Mouse (Mus musculus) gastrocnemius, postnatal 25 days (tissue): ENCODE results near the gene Nol8. TPM values are rescaled to one million over a fixed set of nuclear protein-coding genes. Genes with fewer than 3 reads are reported as not detected.

ENCODE experiments used
- DNase-seq: peaks from one replicate; pipeline ENCODE4 v3.0.0; 2022
- long read RNA-seq, 2 experiments: library from polyadenylated mRNA; stranded (forward); transcript quantifications; one replicate each; pipeline ENCODE4 v2.0.0; 2021
- total RNA-seq, 2 experiments: library from RNA; stranded (reverse); gene quantifications; 1 replicate in 1 of 2; 2 replicates in 1 of 2; pipeline ENCODE4 v1.2.3; 2021

The Nol8 gene
- total RNA-seq, result 10 to 100 TPM in 1 of 2 experiments, 1 to 10 TPM in 1; 8.4 to 10.8 TPM
- long read RNA-seq, experiment 1, full-length matches to known transcripts, result 1 of 2 reads
- long read RNA-seq, experiment 1, partial matches to known transcripts, result 1 of 2 reads
- long read RNA-seq, experiment 1, other reads (novel, unspliced or antisense), result 0 of 2 reads
- long read RNA-seq, experiment 2, partial matches to known transcripts, result 1 of 8 reads
- long read RNA-seq, experiment 2, other reads (novel, unspliced or antisense), result 7 of 8 reads

DNA sequence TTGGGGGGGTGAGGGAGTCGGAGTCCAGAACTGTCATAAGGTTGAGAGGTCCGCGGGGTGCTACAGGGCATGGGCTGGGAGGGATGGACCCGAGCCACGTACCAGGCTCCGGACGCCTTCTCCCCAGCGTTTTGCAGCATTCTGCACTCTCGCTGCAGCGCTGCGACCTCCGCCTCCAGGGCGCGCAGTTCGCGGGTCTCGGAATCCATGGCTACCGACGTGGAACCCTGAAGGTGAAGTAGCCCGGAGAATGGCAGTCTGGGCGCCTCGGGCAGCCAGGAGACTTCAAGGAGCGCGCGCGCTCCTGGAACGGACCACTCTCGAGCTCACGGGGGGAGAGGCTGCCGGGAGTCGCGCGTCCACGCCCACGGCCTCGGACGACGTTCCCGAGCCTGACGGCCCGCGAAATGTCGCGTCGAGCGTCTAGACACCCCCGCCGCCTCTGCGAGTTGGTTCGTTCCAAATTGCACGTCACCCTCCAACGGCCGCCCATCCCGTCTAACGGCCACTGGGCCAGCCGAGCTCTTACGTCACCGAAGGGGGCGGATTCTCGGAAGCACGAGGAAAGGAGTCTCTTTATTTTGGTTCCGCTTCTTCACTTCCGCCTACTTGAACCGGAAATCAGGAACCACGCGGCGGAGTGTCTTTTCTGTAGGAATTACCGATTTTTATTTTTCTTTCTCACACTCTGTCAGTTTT is at the start of gene Nol8, which contains the start of gene Cenpp:
Nol8 (plus strand) TSS at position 598 of the 699 bp plus-strand sequence.
Cenpp (minus strand) TSS at position 305 of the 699 bp plus-strand sequence.
- DNase-seq, result peak; percentile 98

DNA sequence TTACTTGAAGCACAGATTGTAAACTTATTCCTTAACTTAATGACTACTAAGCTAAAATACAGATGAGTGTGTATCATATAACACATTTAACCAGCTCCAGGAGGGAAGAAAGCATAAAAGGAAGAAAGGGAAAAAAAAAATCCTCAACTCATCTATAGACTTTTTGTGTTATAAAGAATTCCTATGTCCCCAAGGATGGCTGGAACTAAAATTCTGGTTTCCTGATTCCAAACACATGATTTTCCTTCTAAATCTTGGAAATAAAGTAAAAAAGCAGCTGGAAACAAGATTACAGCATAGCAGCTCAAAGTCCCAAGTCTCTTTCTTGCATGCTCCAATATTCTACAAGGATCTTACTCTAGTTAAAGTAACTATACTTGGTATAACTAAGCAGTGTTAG is 49.3 kb upstream of the Nol8 start:
- no peak for DNase-seq

DNA sequence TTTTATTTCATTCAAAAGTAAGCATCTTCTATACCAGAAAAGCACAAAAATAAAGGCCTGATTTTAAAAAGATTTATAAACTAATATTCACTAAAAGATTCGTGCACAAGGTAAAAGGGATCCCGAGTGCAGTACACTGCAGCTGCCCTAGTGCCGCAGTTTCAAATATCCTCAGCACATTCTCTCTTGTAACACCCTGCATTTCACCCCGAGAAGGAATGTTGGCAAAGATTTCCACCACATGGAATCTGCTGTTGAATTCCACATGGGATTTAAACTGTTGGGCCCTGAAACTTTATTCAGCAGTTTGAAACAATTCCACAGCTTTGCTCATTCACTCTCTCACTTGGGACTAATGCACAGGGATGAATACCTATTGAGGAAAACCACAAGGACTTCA is 45.2 kb upstream of the Nol8 start, which contains the start of gene Ogn:
Ogn (plus strand) TSS at position 333 of the 400 bp plus-strand sequence.
- peak; percentile 42 for DNase-seq

DNA sequence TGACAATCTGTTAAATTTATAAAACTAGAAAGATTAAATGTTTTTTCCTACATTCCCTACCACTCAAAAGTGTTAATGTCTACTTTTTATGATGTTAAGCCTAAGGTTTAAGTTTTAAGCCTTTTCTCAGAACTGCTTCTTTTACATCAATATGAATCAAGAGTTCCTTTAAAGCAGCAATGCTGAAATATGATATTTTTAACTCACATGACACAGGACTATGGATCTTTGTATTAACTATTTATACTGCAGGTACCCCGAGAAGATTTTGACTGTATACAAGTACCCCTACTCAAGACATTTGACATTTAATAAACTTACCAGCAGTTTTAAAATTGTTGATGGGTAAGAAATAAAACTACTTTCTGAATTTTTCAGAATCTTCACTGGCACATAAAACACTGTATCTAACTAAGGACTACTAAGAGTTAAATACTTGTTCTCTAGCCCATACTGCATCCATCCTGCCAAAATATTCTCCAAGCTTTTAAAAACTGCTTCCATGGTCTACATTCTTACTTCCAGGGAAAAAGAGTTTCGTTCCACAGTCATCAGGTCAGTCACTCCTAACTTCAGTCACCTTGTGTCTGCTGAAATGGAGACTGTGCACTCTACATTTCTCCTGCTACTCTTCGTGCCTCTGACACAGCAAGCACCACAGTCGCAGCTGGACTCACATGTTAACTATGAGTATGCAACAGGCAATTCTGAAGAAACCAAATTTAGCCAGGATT is 44.1 kb upstream of the Nol8 start:
- no peak for DNase-seq

DNA sequence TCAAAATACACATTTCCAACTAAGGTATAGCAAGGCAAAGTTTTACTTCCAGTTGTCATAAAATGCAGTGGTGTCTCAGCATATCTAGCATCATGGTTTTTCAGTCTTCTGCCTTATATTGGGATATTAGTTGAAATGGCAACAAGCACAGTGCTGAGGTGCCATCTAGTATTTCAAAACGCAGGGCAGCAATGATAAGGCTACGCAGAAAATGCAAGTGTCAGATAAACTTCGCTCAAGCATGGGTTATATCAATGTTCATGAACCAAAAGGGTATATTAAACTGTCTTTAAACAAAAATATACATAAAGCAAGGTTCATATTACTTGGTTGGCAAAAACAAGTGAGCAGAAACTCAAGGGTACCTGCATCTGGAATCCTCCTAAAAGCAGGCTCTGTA is 35.9 kb upstream of the Nol8 start:
- no peak for DNase-seq

DNA sequence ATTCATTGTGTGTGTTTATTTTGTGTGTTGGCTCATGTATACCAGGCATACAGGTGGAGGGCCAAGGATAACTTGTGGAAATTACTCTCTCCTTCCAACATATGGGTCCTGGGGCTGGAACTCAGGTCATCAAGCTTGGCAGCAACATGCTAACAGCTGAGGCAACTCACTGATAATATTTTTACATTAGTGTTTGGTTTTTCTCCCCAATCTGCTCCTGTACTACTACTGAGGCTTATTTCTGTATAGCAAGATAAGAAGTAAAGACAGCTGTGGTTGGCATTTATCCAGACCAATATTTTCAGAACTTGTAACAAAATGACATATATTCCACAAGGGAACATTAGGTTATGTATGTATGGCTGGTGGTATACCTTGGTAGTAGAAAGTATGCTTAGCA is 34.5 kb upstream of the Nol8 start:
- no peak for DNase-seq

DNA sequence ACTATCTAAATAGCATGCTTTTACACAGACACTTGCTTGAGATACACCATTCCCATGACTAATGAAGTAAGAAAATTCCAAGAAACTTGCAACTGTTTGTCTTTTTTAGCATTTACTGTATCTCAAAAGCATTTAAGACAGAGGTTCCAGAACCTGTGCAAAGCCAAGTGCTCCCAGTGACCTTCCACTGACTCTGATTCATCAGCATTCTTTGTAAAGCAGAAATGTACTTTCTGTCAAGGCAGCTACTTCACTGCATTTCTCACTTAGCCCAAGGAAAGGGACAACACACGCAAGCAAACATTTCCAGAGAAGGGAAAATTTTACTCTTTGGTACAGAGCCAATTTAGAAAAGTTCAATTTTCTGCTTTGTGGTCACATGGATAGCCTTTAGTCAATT is 29.7 kb upstream of the Nol8 start:
- no peak for DNase-seq

DNA sequence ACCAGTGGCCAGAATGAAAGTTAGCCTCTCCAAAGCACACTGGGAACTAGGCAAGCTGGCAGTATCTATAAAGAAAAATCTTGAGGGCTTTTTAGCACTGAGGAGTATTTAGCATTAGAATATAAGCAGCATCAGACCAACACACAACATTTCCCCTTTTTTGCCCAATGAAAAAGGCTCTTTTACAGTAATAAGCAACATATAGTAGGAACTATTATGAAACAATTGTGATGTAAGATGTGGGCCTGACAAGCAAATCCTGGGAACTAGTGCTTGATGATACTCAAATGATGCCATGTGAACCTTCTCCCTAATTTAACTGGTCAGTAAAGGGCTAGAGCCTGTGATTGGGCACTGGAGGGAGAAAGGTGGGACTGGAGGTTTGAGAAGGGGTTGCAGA is 24.7 kb upstream of the Nol8 start:
- DNase-seq, result no peak

DNA sequence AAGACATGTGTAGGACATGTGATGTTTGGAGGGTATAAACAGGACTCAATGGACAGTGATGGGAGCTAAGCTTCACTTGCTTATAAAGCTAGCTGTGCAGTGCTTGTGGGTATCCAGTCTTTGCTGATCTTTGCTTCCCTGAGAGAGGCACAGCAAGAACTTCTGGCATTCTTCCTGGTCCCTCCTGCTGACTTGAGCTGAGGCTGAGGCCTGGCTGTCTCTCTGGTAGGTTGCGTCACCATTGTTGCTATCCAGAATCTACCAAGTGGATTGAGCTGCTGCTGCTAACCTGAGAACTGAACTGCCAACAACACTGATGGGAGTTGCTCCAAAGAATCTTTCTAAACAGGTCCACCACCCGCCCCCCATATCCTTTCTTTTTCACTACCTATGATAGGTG is 23.8 kb upstream of the Nol8 start:
- peak; percentile 22 for DNase-seq

DNA sequence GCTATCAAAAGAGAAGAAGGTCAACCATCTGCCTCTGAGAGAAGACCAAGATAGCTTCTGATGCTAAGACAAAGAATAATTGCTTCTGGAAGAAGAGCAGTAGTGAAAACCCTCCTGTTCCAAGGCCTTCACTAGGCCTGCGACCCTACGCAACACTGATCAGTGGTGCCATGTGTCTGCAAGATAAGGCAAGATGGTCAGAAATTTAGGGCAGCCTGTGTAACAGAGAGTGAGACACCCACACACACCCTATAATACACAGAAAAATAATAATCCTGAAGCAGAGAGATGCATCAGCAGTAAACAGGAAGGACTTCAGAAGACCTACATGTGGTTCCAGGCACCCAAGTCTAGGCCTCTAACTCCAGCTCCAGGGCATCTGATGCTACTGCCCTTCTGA is 12.9 kb upstream of the Nol8 start:
- DNase-seq, result no peak

DNA sequence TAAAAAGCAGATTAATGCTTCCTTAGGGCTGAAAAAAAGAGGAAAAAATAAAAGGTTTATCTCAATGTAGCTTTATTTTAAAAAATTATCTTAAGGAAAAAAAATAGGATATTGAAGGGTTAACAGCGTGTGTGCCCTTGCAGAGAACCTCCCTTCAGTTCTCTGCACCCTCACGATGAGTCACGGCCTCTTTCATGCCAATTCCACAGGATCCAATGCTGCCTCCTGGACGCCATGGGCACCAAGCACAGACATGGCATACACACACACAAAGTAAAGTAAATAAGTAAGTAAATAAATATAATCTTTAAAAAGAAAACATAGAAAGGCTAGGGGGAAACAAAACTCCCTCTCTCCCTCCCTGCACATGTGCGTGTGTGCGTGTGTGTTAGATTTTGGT is 10.2 kb upstream of the Nol8 start:
- no peak for DNase-seq

DNA sequence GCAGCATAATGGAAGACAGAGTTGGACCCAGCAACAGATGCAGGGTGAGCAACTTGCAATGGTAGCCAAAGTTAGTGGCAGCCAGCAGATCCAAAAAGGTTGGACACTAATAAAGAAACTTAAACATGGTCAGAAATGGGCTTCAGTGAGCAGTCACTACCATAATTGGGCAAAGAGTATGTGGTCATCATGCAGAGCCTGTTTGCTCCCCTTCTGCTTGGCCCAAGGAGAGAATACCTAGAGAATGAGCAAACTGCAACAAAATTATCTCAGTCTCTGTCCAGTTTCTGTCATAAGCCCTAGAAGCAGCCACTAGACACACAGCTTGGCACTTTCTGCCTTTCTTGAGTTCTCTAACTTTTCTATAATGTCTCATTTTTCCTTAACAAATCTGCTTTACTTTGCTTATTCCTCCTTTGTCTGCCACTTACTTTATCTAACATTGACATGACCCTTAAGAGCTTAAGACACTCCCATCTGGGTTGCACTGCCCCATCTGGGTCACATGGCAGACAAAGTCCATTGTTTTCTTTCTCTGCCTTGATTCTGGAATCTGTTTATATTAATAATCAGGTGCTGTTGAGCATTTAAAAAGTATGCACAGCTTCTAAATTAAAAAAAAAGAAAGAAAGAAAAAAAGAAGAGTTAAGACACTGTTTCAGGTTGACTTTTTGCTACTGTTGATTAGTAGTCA is 9.1 kb upstream of the Nol8 start:
- DNase-seq, result no peak

DNA sequence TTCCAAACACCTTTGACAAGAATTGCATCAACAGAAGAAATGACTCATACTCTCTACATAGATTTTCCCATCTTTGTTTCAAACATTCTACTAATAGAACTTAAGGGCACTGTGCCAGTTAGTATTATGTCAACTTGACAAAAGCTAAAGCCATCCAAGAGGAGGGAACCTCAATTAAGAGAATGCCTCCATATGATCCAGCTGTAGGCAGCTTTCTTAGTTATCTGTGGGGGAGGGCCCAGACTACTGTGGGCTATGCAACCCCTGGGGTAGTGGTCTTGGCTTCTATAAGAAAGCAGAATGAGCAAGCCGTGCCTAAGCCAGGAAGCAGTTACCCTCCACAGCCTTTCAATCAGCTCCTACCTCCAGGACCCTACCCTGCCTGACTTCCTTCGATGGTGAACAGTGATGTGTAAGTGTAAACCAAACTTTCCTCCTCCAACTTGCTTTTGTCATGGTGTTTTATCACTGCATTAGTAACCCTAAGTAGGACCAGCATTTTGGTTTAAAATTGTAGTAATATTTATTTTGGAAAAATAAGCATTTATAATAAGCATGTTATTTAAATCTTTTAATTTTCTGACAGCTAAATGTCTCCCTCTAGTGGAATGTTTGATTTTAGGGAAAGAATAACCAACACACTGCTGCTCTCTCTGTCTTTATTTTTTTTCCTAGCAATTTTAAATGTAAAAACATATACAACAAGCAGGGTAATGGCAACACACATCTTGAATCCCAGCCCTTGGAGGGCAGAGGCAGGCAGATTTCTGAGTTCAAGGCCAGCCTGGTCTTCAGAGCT is 7.9 kb upstream of the Nol8 start:
- no peak for DNase-seq

DNA sequence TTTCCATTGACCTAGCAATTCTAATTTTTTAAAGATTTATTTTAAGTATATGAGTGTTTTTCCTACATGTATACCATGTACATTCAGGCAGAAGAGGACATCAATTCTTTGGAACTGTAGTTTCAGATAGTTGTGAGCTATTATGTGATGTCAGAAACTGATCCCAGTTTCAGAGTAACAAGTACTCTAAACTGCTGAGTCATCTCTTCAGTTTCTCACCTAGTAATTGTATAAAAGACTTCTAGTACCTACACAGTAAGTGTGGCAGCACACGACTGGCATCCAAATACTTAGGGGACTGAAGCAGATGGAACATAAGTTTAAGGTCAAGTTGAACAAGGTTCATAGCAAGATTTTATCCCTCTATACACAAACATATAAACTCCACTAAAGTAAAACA is 6.9 kb upstream of the Nol8 start:
- DNase-seq, result no peak

DNA sequence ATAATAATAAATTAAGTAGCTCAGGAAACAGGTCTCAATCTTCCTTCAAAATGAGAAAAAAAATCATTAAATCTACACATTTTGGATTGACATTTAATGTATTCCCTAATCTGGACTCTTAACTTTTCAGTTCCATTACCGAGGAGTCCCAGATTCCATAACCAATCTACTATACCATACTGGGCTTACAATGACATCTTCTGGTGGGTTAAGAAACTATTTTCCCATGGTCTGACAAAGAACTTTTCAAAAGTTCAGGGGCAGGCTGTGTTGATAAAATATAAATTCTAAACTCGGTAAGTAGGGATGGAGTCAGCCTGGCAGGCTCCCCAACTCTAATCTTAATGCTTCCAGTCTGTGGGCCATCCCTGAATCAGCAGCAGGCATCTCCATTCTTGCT is 1.7 kb upstream of the Nol8 start:
- DNase-seq, result no peak

DNA sequence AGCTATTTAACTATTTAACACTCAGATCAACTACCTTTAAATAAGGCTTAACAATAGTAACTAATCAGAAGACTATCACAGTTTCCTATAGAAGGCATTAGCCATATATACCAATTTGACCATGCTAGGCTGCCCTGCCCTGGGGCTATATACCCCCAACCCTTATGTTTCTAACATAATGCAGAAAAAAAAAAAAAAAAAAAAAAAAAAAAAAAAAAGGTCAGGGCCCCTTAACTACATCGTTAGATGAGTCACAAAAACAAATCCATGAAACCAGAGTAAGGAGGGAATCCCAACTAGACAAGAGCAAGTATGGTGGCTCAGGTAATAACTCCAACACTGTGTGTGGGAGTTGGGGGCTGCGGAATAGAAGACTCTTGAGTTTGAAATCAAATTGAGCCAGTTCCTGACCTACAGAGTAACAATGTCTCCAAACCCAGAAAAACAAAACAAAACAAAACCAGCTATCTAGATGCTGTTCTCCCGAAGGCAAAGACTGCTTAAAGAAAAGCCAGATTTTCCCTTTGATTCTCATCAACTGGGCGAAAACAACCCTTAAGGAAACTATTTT is 1.0 kb upstream of the Nol8 start:
- DNase-seq, result no peak

DNA sequence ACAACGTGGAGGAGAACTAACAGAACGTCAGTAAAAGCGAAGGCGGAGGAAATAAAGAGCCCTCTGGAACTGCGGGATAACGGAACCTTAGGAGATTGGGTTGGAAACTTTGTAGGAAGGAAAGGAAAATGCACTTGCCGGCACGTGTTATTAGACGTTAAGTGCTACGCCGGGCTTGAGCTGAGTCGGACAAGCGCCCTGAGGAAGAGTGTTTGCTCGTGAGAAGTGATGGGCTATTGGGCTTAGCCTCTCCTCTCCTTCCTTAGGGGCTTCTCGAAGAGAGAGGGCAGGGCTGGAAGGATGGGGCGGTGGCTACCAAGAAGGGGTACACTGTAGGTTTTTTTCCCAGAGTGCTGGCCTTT is 283 bp downstream of the Nol8 start:
- no peak for DNase-seq

DNA sequence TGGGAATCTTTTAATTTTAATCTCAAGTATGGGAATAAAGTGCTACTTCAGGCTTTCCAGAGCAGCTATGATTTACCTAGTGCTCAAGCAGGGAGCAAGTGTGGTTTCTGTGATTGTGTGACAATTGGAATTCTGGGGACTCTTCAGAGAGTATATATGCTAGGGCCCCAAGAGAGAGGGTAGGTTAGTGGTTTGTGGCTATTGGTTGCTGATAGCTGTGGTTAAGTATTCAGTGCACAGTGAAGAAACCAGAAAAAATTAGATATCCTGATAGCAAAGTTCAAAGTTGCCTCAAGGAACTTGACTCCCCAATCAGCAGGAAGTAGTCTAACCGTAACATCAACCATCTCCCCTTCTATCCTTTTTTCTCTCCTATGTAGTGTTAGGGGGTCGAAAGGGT is 24.9 kb downstream of the Nol8 start:
- DNase-seq, result no peak

DNA sequence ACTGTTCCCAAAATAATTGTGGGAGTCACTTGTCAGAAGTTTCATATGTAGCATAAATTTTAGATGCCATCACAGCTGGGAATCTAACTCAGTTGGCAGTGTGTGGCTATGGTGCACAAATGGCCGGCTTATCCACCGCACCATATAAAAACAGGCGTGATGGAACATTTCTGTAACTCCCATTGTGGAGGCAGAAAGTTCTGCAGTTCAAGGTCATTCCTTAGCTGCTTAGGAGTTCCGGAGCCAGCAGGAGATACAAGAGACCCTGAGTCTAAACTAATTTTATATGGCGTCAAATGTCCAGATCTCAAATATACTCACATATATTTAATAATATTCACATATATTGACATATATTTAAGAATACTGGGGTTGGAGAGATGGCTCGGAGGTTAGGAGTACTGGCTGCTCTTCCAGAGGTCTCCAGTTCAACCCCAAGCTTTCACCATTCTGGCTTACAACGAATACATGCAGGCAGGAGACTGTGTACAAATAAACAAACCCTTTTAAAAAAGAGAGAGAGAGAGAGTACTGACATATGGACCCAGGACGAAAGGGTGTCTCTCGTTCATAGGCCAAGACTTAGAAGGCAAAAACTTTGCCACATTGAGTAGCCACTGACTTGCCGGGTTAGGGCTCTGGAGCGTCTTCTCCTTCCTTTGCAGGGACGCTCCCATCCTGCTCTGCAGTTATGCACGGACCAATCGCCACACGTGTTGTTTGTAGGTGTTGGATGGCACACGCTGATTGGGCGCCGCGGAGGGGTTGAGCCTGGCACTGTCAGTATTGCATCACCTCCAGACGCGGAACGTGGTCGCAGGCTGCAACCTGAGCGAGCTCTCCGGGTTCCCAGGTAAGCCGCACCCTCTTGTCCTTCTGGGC is 28.7 kb downstream of the Nol8 start, which contains the start of gene Iars:
Iars (plus strand) TSS at position 750 of the 882 bp plus-strand sequence.
- peak; percentile 96 for DNase-seq

DNA sequence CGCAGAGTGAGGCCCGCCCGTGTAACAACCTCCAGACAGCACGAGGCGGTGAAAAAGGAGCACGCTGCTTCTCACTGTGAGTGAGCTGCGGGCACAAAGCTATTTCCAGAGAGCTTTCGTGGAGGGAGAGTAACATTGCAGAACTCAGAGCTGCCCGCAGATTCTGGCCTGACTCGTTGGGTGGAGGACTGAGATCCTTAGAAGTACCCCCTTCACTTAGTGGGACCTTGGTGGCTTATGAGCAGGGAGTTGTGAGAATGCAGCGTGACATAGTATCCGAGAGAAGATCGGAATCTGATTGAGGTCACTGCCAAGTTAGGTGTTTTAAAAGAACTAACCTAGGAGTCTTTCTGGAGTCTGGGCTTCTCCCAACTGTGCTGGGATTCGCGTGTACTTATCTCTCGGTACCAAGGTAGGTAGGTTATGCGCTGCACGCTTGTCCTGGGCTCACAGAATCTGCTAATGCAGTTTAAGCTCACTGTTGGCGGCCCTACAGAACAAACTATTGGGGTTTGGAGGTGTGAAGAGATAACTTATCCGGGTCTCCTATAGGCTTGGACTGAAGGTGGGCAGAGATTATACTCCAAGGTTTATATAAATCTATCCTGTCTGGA is 29.5 kb downstream of the Nol8 start:
- DNase-seq, result no peak
